Mouse (Mus musculus) hindbrain, embryonic 13.5 days (tissue): Measurements from ENCODE around the gene H1foo. TPM values are rescaled to one million over a fixed set of nuclear protein-coding genes. Genes with fewer than 3 reads are reported as not detected.

ENCODE experiments used
- ATAC-seq: fragments of 200-750 bp; cut with Nextera tagmentation; 2 replicates; pipeline ENCODE4 v1.8.0; 2017; ENCODE audit warnings: moderate TSS enrichment; ENCODE audit not compliant: low FRiP score
- H3K27ac ChIP-seq: fragments of 300-500 bp; sonication (generic); 2 replicates; pipeline ENCODE4 v1.5.1; 2015; ENCODE audit warnings: inconsistent platforms, mild to moderate bottlenecking, moderate library complexity
- H3K27me3 ChIP-seq: fragments of 300-500 bp; sonication (generic); 2 replicates; pipeline ENCODE4 v1.6.1; 2015; ENCODE audit warnings: mild to moderate bottlenecking, inconsistent platforms
- H3K36me3 ChIP-seq: fragments of 300-500 bp; sonication (generic); 2 replicates; pipeline ENCODE4 v1.6.1; 2015; ENCODE audit warnings: mild to moderate bottlenecking, inconsistent platforms
- H3K4me1 ChIP-seq: fragments of 300-500 bp; sonication (generic); replicated peaks from 2 replicates; pipeline ENCODE4 v1.6.1; 2015; ENCODE audit warnings: inconsistent platforms
- H3K4me2 ChIP-seq: fragments of 300-500 bp; sonication (generic); 2 replicates; pipeline ENCODE4 v1.6.1; 2015; ENCODE audit warnings: inconsistent platforms, mild to moderate bottlenecking, moderate library complexity
- H3K4me3 ChIP-seq: fragments of 300-500 bp; sonication (generic); 2 replicates; pipeline ENCODE4 v1.5.1; 2015; ENCODE audit warnings: mild to moderate bottlenecking, inconsistent platforms
- H3K9ac ChIP-seq: fragments of 300-500 bp; sonication (generic); 2 replicates; pipeline ENCODE4 v1.6.1; 2015; ENCODE audit warnings: mild to moderate bottlenecking, inconsistent platforms
- H3K9me3 ChIP-seq: fragments of 300-500 bp; sonication (generic); 2 replicates; pipeline ENCODE4 v1.6.1; 2016; ENCODE audit warnings: inconsistent platforms
- WGBS: fragments of 180-500 bp; shearing (Covaris S2); methylation state at CpG from one replicate; pipeline ENCODE4 v1.1.7; 2015; 5-methylcytosine and 5-hydroxymethylcytosine counted together
- polyA plus RNA-seq: library from polyadenylated mRNA; unstranded; fragments of >200 nt; fragmentation: Nextera tagmentation; extraction: Ambion mirVana; gene quantifications from 2 replicates; pipeline ENCODE4 v1.2.1, GENCODE M21; 2015

Gene H1foo
- polyA plus RNA-seq, 1 experiment from 2014 or later: not detected

DNA sequence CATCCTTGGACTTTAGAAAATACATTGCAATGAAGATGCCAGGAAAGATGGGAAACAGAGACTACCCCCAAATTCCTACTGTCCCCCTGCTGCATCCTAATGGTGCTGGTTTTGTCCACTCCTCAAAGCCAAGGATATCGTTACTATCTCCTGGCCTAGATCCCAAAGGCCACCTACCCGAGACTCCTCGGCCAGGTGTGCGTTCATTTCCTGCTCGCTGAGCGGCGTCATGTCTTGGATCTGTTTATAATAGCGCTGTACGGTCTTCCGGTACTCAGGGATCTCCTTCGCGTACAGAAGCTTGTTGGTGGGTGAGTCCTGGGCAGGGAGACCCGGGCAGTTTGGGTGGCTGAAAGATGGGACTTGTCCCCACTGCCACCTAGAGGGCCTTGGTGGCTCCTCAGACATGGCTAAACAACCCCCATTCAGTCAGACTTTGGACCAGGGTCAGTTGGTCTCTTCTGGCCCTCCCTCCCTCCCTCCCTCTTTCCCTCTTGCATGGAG, 11.7 kb downstream of the H1foo start:
- Histone ChIP-seq H3K27ac (no peak overlapping the region), H3K4me2 (no peak overlapping the region), H3K9ac (no peak overlapping the region), H3K9me3 (0 out of 2 replicates have a peak, but pooled peaks cover 2% of the 10 kb centered on the region), H3K27me3 (no peaks in the 10 kb centered on the region), H3K4me1 (peaks cover 30% of the 10 kb centered on the region), H3K36me3 (no peaks in the 10 kb centered on the region), H3K4me3 (no peak overlapping the region)
- 86% methylated on average over 13 of the region's 13 CpGs for WGBS
- no peak for ATAC-seq

DNA sequence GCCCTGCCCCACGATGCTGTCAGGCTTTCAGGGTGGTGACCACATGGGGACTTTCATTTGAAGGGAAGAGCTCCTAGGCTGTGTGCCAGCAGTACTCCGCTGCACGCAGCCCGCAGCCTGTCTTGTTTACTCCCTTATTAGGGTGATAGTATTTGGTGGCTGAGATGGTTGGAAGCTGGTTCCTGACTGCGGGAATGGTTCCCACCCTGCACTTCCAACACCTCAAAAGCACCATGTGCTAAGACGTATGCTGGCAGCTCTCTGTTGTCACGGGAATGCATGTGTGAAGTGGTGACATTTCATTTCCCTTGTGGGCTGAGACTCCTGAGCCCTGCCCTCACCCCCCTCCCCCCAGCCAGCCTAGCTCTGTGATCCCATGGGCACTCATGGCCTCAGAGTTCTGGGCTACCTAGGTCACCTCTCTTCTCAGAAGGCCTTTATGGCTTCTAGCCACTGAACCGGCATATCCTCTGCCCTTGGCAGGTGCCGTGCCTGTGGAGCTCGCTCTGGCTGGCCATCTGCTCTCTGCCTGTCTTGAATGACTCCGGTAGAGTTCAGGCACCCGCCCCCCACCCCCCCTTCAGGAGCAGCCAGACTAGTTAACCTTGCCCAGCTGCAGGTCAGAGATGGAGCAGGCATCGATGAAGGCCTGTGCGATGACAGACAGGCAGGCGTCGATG, 12.3 kb downstream of the H1foo start:
- Histone ChIP-seq H3K4me2 (no peak overlapping the region), H3K4me3 (no peak overlapping the region), H3K9me3 (no peaks in the 10 kb centered on the region), H3K27me3 (no peaks in the 10 kb centered on the region), H3K36me3 (no peaks in the 10 kb centered on the region), H3K9ac (peak overlapping the region; percentile 13; the same call in 1 of the 2 replicates), H3K27ac (peak overlapping the region; percentile 18; the same call in 1 of the 2 replicates), H3K4me1 (peaks cover 30% of the 10 kb centered on the region)
- ATAC-seq: no peak
- 33% methylated on average over 16 of the region's 16 CpGs for WGBS

DNA sequence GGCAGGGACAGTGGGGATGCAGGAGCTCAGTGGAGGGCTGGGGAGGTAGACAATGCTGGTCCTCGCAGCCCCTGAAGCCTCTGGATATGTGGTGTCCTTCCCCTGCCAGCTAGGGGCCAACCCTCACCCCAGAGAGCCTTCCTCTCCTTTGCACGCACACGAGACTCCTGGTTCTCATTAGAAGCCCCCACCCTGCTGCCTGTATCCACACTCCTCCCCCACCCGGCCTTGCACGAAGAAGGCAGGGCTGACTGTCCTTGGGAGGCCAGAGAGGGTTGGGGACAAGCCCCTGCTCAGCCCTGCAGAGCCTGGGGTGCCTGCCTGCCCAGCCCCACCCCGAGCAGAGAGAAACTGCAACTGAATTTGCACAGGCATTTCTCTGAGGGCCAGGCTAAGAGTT, 12.9 kb downstream of the H1foo start:
- Histone ChIP-seq H3K27ac (no peak overlapping the region; the same call in 1 of the 2 replicates), H3K4me1 (peaks cover 30% of the 10 kb centered on the region), H3K9ac (0 out of 2 replicates have a peak overlapping the region, but pooled peaks have one; percentile 13), H3K9me3 (no peaks in the 10 kb centered on the region), H3K4me2 (no peak overlapping the region), H3K36me3 (no peaks in the 10 kb centered on the region), H3K4me3 (no peak overlapping the region), H3K27me3 (no peaks in the 10 kb centered on the region)
- ATAC-seq: no peak
- WGBS: 42% methylated on average over 6 of the region's 6 CpGs

DNA sequence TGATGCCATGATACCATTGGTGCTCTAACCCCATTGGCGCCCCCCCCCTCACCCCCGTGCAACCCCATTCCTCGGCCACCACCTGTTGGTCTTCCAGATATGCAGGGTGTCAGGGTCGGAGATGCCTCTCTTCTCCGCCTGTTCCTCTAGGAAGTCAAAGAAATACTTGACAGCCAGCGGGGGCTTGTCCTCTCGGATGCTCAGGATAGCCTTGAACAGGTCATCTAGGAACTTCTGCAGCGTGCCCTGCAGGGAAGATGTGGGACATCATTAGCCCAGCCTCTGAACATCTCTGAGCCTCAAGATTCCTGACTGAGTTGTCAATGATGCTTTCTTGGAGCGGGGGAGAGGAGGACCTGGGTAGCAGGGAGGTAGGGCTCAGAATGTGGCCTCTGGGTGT, 13.7 kb downstream of the H1foo start:
- H3K4me2 ChIP-seq: no peak overlapping the region
- H3K27ac ChIP-seq: no peak overlapping the region
- no peaks in the 10 kb centered on the region for H3K9me3 ChIP-seq
- peaks cover 28% of the 10 kb centered on the region for H3K4me1 ChIP-seq
- no peak for ATAC-seq
- no peak overlapping the region for H3K4me3 ChIP-seq
- WGBS: 95% methylated on average over 9 of the region's 9 CpGs
- H3K36me3 ChIP-seq: no peaks in the 10 kb centered on the region
- H3K9ac ChIP-seq: no peak overlapping the region
- no peaks in the 10 kb centered on the region for H3K27me3 ChIP-seq

DNA sequence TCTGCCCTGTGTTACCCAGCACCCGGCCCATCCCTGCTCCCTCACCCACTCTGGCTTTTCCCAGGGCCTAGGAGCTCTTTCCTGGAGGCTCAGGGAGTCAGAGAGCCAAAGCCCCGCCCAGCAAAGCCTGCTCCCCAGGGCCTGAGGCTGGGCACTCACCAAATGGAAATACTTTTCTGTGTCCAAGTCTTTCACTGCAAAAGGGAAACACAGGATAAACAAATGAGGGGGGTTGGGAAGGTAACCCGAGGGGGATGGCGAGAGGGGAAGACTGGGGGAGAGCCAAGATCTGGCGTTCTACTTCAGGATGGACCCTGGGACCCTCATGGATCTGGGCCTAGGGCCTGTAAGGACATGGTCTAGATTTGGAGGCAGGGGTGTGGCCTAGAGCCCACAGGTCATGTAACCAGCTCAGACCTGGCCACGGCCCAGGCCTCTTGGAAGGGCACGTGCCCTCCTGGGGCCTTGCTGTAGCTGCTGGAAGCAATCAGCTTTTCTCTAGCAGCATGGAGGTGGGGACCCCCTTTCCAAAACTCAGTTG, 14.5 kb downstream of the H1foo start:
- peaks cover 28% of the 10 kb centered on the region for H3K4me1 ChIP-seq
- no peak overlapping the region for H3K4me2 ChIP-seq
- 77% methylated on average over 7 of the region's 7 CpGs for WGBS
- H3K9me3 ChIP-seq: no peaks in the 10 kb centered on the region
- no peak overlapping the region for H3K4me3 ChIP-seq
- H3K36me3 ChIP-seq: no peaks in the 10 kb centered on the region
- H3K27ac ChIP-seq: no peak overlapping the region
- ATAC-seq: no peak
- 0 out of 2 replicates have a peak, but pooled peaks cover 5% of the 10 kb centered on the region for H3K27me3 ChIP-seq
- no peak overlapping the region for H3K9ac ChIP-seq

DNA sequence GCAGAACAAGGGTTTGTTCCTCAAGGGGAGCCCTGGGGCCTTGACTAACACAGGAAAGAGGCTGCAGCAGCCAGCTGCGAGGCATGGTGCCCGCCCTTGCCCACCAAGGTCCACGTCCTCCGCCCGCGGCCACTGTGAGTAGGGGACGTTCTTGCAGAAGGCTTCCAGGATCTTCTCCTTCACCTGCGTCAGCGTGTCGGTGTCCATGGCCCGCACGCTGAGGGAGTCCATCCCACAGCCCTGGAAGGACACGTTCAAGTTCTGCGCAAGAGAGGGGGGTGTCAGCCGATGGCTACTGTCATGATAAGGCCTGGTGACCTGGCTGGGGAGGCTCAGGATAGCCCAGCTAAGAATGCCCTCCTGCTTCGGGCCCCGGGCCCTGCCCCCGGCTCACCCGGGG, 15.6 kb downstream of the H1foo start:
- H3K27ac ChIP-seq: no peak overlapping the region
- H3K4me3 ChIP-seq: no peak overlapping the region
- peaks cover 23% of the 10 kb centered on the region for H3K4me1 ChIP-seq
- ATAC-seq: no peak
- 0 out of 2 replicates have a peak, but pooled peaks cover 5% of the 10 kb centered on the region for H3K27me3 ChIP-seq
- no peaks in the 10 kb centered on the region for H3K9me3 ChIP-seq
- no peak overlapping the region for H3K4me2 ChIP-seq
- H3K9ac ChIP-seq: no peak overlapping the region
- WGBS: 92% methylated on average over 19 of the region's 19 CpGs
- H3K36me3 ChIP-seq: no peaks in the 10 kb centered on the region

DNA sequence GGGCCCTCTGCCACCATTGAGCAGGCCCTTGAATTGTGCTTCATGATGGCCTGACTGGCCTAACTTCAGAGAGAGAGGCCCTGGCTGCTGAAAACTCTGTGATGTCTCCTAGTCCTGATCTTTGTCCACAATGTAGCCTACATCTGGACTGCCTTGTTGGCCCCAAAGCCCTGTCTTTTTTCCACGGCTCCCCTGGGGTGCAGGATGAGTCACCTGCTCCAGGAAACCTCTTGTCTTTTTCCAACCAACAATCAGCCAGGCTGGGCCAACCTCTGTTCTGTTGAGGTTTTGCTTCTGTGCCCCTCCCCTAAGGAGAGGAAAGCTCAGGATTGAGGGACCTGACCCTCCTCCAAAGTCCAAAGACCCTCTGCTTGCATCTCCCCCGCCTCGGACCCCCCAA, 17.0 kb downstream of the H1foo start:
- WGBS: 78% methylated on average over 3 of the region's 3 CpGs
- no peak overlapping the region for H3K4me3 ChIP-seq

DNA sequence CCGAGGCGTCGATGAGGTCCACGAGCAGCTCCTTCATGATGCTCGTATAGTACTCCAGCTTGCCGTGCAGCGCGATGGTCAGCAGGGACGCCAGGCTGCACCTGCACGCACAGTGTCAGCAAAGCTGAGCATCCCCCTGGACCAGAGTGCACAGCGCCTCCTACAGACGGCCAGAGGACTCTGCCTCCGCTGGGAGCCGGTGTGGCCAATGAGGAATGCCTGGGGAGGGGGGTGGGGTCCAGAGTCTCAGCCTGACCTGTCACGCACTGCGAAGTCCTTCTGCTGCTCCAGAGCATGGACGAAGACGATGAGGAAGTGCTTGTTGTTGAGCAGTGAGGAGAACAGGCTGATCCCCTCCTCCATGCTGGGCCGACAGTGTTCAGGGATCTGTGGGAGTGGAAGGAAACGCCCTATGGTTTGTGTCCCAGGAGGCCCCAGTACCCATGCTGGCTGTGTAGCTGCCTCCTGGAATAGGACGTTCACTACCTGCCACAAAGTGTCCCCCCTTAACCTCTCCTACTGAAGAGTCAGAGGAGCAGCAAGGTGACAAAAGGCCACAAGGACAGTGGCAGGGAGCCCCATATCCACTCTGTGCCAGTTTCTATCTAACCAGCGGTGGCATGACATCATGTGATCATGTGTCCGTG, 17.8 kb downstream of the H1foo start:
- Histone ChIP-seq H3K9ac (no peak overlapping the region), H3K9me3 (no peaks in the 10 kb centered on the region), H3K4me3 (no peak overlapping the region), H3K4me2 (no peak overlapping the region), H3K27me3 (0 out of 2 replicates have a peak, but pooled peaks cover 8% of the 10 kb centered on the region), H3K27ac (no peak overlapping the region), H3K36me3 (no peaks in the 10 kb centered on the region), H3K4me1 (peaks cover 10% of the 10 kb centered on the region)
- ATAC-seq: no peak
- 41% methylated on average over 23 of the region's 23 CpGs for WGBS

More for the DNA sequence above, 17.0 kb downstream of the H1foo start:
- H3K9ac ChIP-seq: no peak overlapping the region
- H3K4me1 ChIP-seq: peaks cover 18% of the 10 kb centered on the region
- H3K27me3 ChIP-seq: 0 out of 2 replicates have a peak, but pooled peaks cover 5% of the 10 kb centered on the region
- no peaks in the 10 kb centered on the region for H3K36me3 ChIP-seq
- no peaks in the 10 kb centered on the region for H3K9me3 ChIP-seq
- no peak overlapping the region for H3K4me2 ChIP-seq
- ATAC-seq: no peak
- no peak overlapping the region for H3K27ac ChIP-seq

DNA sequence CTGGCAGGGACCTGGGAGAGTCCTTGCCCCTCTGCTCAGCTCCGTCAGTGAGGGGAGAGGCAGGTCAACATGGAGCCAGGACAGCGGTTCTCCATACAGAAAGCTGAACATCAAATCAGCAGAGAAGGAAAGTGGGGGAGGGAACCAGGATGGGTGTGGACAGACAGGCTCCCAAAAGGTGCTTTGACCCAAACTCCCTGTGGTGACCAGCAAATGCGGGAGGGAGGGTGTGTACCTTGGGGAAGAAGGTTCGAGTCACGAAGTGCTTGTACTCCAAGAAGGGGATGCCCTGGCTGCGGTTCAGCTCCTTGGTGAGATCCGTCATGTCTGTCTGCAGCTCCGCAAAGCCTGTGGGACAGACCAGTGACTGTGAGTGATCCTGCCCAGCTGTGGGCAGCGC, 18.9 kb downstream of the H1foo start:
- H3K27me3 ChIP-seq: 0 out of 2 replicates have a peak, but pooled peaks cover 8% of the 10 kb centered on the region
- no peak for ATAC-seq
- no peaks in the 10 kb centered on the region for H3K36me3 ChIP-seq
- peaks cover 14% of the 10 kb centered on the region for H3K4me1 ChIP-seq
- H3K4me3 ChIP-seq: no peak overlapping the region
- no peak overlapping the region for H3K27ac ChIP-seq
- no peak overlapping the region for H3K9ac ChIP-seq
- H3K9me3 ChIP-seq: no peaks in the 10 kb centered on the region
- 76% methylated on average over 9 of the region's 9 CpGs for WGBS
- no peak overlapping the region for H3K4me2 ChIP-seq

DNA sequence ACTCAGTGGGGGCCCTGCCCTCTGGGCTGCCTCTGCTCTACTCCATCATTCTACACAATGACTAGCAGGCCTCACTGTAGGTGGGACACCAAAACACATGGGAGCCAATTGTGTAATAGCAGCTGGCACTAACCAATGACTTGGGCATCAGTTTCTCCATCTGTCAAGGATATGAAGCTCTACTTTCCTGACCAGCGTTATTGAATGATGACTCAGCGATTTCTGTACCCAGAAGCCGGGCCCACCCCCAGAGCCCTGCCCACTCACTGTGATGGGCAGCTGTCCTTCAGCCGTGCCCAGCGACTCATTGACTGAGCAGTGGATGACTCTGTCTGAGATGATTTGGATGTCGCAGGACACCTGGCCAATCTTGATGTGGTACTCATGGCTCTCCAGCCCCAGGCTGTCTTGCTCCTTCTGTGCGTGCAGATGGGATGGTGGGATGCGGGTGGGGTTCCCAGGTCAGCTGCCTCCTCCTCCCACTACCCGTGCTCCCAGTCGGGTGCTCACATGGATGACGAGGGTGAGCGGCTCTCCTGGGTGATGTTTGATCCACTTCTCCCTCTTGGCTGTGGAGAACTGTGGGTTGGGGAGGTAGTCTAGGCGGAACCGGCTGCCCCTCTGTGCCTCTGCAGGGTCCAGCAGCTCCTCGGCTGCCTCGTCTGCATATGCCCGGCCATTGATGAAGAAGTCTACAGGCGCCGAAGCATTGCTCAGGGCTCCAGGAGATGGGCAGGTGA, 21.7 kb downstream of the H1foo start:
- H3K9me3 ChIP-seq: no peaks in the 10 kb centered on the region
- no peak for ATAC-seq
- no peak overlapping the region for H3K4me2 ChIP-seq
- WGBS: 93% methylated on average over 19 of the region's 19 CpGs
- H3K4me1 ChIP-seq: peaks cover 25% of the 10 kb centered on the region
- no peak overlapping the region for H3K9ac ChIP-seq
- 0 out of 2 replicates have a peak, but pooled peaks cover 8% of the 10 kb centered on the region for H3K27me3 ChIP-seq
- H3K27ac ChIP-seq: no peak overlapping the region
- no peaks in the 10 kb centered on the region for H3K36me3 ChIP-seq
- H3K4me3 ChIP-seq: no peak overlapping the region

DNA sequence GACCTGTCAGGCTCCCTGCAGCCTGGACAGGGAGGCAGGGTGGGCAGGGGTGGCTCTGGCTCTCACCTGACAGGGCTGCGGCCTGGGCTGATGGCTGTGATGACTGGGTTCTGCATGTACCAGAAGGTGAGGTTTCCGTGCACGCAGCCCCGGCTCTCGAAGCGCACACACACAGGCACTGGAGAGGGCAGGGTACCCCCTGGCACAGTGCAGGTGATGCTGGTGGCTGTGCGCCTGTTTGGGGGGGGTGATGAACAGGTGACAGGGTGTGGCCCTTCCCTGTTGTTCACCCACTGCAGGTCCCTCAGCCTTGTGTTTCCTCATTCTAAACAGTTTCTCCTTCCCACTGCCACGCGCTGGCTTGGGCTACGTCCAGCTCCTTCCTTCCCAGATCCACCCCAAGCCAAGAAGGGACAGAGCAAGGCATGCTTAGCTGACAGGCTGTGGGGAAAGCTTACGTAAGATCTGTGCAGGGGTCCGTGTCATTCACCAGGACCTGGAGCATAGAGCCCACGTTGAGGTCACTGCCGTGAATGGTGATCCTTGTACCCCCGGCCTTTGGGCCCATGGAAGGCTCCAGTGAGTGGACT, 22.6 kb downstream of the H1foo start:
- Histone ChIP-seq H3K27me3 (0 out of 2 replicates have a peak, but pooled peaks cover 8% of the 10 kb centered on the region), H3K4me2 (no peak overlapping the region), H3K27ac (no peak overlapping the region), H3K9me3 (no peaks in the 10 kb centered on the region), H3K4me3 (no peak overlapping the region), H3K4me1 (peaks cover 34% of the 10 kb centered on the region), H3K9ac (no peak overlapping the region), H3K36me3 (no peaks in the 10 kb centered on the region)
- ATAC-seq: no peak
- 94% methylated on average over 15 of the region's 15 CpGs for WGBS
